Mouse (Mus musculus) limb, embryonic 12.5 days (tissue): ENCODE measurements at regions not wholly inside any gene's neighbourhood (a gene's known extent, or its start where the extent isn't known, plus 50 kb on each side); places are given as distances from the start of the nearest gene placed in this dataset.

ENCODE experiments used
- ATAC-seq: fragments of 200-750 bp; cut with Nextera tagmentation; 2 replicates; pipeline ENCODE4 v1.8.0; 2017; ENCODE audit warnings: low read depth, moderate TSS enrichment; ENCODE audit not compliant: insufficient number of reproducible peaks, insufficient read depth, low FRiP score, low TSS enrichment
- H3K27ac ChIP-seq: fragments of 300-500 bp; sonication (generic); 2 replicates; pipeline ENCODE4 v1.5.1; 2016; ENCODE audit warnings: mild to moderate bottlenecking, moderate library complexity
- H3K27me3 ChIP-seq: fragments of 300-500 bp; sonication (generic); 2 replicates; pipeline ENCODE4 v1.6.1; 2016; ENCODE audit warnings: mild to moderate bottlenecking, moderate library complexity
- H3K36me3 ChIP-seq: fragments of 300-500 bp; sonication (generic); 2 replicates; pipeline ENCODE4 v1.6.1; 2016; ENCODE audit warnings: mild to moderate bottlenecking, moderate library complexity
- H3K4me1 ChIP-seq: fragments of 300-500 bp; sonication (generic); replicated peaks from 2 replicates; pipeline ENCODE4 v1.6.1; 2016
- H3K4me2 ChIP-seq: fragments of 300-500 bp; sonication (generic); 2 replicates; pipeline ENCODE4 v1.6.1; 2016; ENCODE audit warnings: mild to moderate bottlenecking, moderate library complexity
- H3K4me3 ChIP-seq: fragments of 300-500 bp; sonication (generic); replicated peaks from 2 replicates; pipeline ENCODE4 v1.5.1; 2016; ENCODE audit warnings: mild to moderate bottlenecking
- H3K9ac ChIP-seq: fragments of 300-500 bp; sonication (generic); replicated peaks from 2 replicates; pipeline ENCODE4 v1.6.1; 2016; ENCODE audit warnings: mild to moderate bottlenecking, moderate library complexity
- H3K9me3 ChIP-seq: fragments of 300-500 bp; sonication (generic); 2 replicates; pipeline ENCODE4 v1.6.1; 2016; ENCODE audit warnings: mild to moderate bottlenecking, moderate library complexity
- WGBS: fragments of 180-500 bp; shearing (Covaris S2); methylation state at CpG from one replicate; pipeline ENCODE4 v1.1.7; 2016; 5-methylcytosine and 5-hydroxymethylcytosine counted together

DNA sequence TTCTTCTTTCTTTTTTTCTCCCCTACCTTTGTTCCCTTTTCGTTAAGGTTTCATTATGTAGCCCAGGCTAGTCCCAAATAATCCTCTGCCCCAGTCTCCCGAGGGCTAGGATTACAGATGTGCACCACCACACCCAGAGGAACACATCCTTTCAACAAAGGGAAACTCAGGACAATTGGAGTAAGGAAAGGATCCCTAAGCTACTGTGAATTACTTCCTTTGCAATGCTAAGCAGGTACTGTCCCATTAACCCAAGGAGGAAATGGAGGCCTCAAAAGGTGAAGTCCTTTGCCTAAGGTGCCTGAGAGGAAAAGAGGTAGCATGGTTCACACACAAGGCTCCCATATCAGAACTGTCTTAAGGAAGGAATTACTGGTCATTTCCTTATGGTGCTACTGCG lies 157.2 kb downstream of the En1 start:
- 76% methylated on average over 3 of the region's 3 CpGs for WGBS
- ATAC-seq = no peak
- H3K27me3 ChIP-seq = peaks cover 10% of the 10 kb centered on the region; the same call in 1 of the 2 replicates
- no peak overlapping the region for H3K4me2 ChIP-seq
- H3K27ac ChIP-seq = no peak overlapping the region
- no peaks in the 10 kb centered on the region for H3K36me3 ChIP-seq
- H3K9ac ChIP-seq = no peak overlapping the region
- H3K9me3 ChIP-seq = no peaks in the 10 kb centered on the region
- no peak overlapping the region for H3K4me3 ChIP-seq
- H3K4me1 ChIP-seq = peaks cover 38% of the 10 kb centered on the region

DNA sequence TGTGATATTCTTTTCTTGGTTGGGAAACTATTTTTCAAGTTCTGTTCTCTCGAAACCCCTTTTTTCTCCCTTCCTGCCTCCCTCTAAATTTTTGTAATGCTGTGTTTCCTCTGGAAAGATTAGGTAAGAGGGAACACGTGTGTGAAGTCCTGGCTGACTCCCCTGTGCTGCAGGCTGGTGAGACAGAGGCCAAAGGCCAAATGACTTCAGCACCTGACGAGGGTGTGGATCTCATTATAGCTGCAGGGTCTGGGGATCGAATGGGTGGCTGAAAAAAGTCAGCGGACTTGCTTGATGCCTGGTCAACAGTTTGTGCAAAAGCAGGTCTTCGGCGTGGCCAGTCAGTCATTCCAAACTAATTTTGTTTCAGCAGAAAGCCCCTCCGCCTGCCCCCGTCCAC lies 159.1 kb downstream of the En1 start:
- ATAC-seq = 0 out of 2 replicates have a peak, but pooled peaks have one; percentile 29
- Histone ChIP-seq H3K27me3 (peaks cover 10% of the 10 kb centered on the region; the same call in 1 of the 2 replicates), H3K27ac (peak overlapping the region; percentile 62; the same call in 1 of the 2 replicates), H3K4me3 (no peak overlapping the region), H3K4me2 (no peak overlapping the region), H3K9me3 (no peaks in the 10 kb centered on the region), H3K9ac (no peak overlapping the region), H3K4me1 (peaks cover 38% of the 10 kb centered on the region), H3K36me3 (no peaks in the 10 kb centered on the region)
- WGBS = 13% methylated on average over 9 of the region's 9 CpGs

DNA sequence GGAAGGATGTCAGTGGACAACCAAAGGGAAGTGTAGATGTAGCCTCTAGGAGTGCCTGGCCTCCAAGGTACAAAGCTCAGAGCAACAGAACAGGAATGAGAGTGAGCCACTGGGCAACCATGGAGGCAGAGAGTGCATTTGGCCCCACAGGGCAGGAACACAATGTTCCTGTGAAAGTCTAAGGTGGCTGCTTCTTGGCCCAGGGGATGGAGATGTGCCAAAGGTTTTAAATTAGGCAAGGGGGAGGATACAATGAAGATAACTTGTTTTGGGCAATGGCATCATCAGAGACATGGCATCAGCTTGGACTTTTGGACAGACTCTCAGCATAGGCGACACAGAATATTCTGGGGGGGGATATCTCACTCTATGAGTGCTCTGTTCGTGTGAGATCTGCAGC lies 160.3 kb downstream of the En1 start:
- no peak overlapping the region for H3K27ac ChIP-seq
- no peak for ATAC-seq
- WGBS = 88% methylated on average over 2 of the region's 2 CpGs
- peaks cover 37% of the 10 kb centered on the region for H3K4me1 ChIP-seq
- peaks cover 10% of the 10 kb centered on the region; the same call in 1 of the 2 replicates for H3K27me3 ChIP-seq
- no peak overlapping the region for H3K4me3 ChIP-seq
- no peaks in the 10 kb centered on the region for H3K9me3 ChIP-seq
- no peak overlapping the region for H3K9ac ChIP-seq
- H3K36me3 ChIP-seq = no peaks in the 10 kb centered on the region
- H3K4me2 ChIP-seq = no peak overlapping the region

DNA sequence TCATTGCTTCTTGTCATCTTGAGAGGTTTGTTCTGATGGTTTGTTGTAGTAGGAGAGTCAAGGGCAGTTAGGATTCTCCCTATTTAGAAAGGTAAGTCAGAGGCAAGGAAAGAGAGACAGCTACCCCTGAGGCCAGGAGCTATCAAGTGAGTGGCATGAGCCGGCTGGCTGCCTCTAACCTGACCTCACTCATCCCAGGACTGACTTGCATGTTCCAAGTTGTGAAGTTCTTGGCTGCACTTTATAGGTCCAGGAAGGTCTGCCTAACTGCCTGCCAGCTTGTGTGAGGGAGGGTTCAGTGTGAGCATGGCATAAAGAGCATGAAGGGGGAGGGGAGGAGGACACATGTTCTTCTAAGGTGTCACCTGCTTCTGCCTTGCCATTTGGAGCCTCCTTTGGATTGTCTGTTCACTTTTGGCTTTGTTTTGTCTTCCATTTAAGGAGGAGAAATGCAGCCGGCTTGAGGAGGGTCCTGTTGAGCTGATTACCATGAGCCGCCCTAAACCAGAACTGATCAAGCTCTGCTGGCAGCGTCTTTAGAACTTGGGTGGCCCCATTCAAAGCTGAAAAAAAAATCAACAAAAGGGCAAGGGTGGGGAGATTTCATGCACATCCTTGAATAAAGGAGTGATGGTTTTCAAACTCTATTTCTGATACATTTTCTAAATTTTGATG lies 160.8 kb downstream of the En1 start:
- 64% methylated on average over 4 of the region's 4 CpGs for WGBS
- Histone ChIP-seq H3K27ac (no peak overlapping the region), H3K9ac (no peak overlapping the region), H3K4me2 (no peak overlapping the region), H3K9me3 (no peaks in the 10 kb centered on the region), H3K4me1 (peaks cover 32% of the 10 kb centered on the region), H3K36me3 (no peaks in the 10 kb centered on the region), H3K27me3 (peaks cover 10% of the 10 kb centered on the region; the same call in 1 of the 2 replicates), H3K4me3 (no peak overlapping the region)
- no peak for ATAC-seq

DNA sequence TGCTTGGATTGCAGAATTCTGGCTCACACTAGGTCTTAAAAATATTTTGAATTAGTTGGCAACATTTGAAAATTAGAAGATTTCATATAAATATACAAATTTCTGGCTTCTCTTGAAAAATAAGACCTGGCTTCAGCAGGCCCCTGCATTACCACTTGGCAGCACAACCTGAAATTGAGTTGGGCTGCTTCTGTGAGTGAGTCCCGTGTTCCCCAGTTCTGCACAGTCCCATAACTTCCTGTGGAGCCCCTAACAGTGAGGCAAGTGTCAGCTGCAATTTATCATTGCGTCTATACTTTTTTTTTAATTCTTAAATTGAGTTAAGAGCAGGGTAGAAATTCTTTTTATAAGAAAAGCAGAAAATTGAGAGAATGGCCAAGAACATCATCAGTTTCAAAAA lies 164.8 kb downstream of the En1 start:
- Histone ChIP-seq H3K27ac (no peak overlapping the region), H3K9ac (no peak overlapping the region), H3K36me3 (no peaks in the 10 kb centered on the region), H3K27me3 (peaks cover 4% of the 10 kb centered on the region; the same call in 1 of the 2 replicates), H3K4me3 (no peak overlapping the region), H3K4me2 (no peak overlapping the region), H3K4me1 (peaks cover 17% of the 10 kb centered on the region), H3K9me3 (no peaks in the 10 kb centered on the region)
- ATAC-seq = no peak
- 68% methylated on average over 2 of the region's 2 CpGs for WGBS

DNA sequence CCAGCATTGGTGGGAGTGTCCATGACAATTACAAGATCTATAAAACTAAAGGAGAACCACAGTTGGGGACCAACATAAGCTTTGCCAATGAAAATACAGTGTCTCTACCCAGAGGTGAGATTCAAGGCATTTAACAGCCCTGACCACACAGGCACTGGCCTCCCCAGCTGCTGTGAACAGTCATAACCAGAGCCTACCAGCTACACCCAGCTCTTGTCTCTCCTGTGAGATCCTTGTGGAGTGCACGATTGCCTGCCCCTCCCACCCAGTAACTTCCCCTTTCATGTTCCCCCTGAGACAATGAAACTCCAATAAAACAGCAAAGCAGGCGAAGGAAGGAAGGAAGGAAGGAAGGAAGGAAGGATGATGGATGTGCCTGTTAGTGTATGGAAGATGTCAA lies 169.1 kb downstream of the En1 start:
- peak; percentile 56; the same call in 1 of the 2 replicates for ATAC-seq
- Histone ChIP-seq H3K9me3 (no peaks in the 10 kb centered on the region), H3K4me1 (peaks cover 10% of the 10 kb centered on the region), H3K27ac (no peak overlapping the region), H3K9ac (no peak overlapping the region), H3K4me3 (no peak overlapping the region), H3K36me3 (no peaks in the 10 kb centered on the region), H3K27me3 (no peaks in the 10 kb centered on the region), H3K4me2 (no peak overlapping the region)
- 10% methylated on average over 2 of the region's 2 CpGs for WGBS

DNA sequence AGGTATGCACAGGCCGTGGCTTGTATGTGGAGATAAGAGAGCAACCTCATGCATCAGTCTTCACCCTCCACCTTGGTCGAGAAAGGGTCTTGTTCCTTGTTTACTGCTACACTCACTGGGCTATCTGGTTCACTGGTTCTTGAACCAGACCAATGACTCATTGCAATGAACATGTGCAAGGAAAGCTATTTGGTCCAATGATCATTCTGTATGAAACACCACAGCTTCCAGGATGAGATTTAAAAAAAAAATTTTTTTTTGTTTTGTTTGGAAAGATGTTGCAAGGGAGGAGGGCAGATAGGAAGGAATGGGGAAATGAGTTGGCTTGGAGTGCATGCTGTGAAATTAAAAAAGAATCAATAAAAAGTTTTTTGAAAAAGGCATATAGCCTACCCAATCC lies 174.7 kb downstream of the En1 start:
- Histone ChIP-seq H3K27ac (no peak overlapping the region), H3K4me3 (no peak overlapping the region), H3K4me2 (no peak overlapping the region), H3K9me3 (no peaks in the 10 kb centered on the region), H3K4me1 (no peaks in the 10 kb centered on the region), H3K27me3 (no peaks in the 10 kb centered on the region), H3K9ac (no peak overlapping the region), H3K36me3 (no peaks in the 10 kb centered on the region)
- 77% methylated on average over 2 of the region's 2 CpGs for WGBS
- no peak for ATAC-seq

DNA sequence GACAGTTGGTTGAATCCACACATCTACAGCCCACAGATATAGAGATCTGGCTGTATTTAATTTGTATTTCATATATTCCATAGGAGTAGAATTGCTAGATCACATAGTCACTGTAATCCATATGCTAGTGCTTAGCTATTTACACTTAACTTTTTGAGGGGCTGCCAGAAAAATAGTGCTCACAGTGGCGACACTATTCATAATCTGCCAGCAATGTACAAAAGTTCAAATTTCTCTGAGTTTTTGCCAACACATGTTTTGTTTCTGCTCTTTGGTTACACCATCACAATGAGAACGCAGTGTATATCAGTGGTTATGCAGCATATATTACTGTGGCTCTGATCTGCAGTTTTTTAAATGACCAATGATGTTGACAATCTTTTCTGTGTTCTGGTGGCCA lies 175.2 kb downstream of the En1 start:
- ATAC-seq = no peak
- Histone ChIP-seq H3K9me3 (no peaks in the 10 kb centered on the region), H3K4me1 (no peaks in the 10 kb centered on the region), H3K36me3 (no peaks in the 10 kb centered on the region), H3K4me3 (no peak overlapping the region), H3K4me2 (no peak overlapping the region), H3K27ac (no peak overlapping the region), H3K27me3 (no peaks in the 10 kb centered on the region), H3K9ac (no peak overlapping the region)
- WGBS = 90% methylated on average over 2 of the region's 2 CpGs

DNA sequence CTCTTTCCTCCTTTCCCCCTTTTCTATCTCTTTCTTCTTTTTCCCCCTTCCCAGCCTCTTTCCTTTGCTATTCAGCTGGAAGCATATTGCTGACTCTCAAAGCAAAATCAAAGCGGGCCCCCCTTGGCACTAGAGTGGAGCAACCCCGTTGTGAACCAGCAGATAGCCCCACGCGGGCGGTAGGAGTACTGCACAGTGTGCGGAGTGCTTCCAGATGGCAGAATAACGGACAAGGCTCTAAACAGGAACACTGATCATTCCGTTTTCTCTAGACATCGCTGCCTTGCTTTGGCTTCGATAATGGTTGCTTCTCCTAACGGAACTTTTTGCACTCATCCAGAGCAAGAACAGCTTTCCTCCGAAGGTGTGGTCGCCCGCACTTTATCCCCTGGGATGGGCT lies 193.0 kb downstream of the En1 start:
- 0 out of 2 replicates have a peak, but pooled peaks cover 8% of the 10 kb centered on the region for H3K4me1 ChIP-seq
- no peak overlapping the region for H3K27ac ChIP-seq
- H3K9ac ChIP-seq = no peak overlapping the region
- no peak overlapping the region for H3K4me3 ChIP-seq
- WGBS = 52% methylated on average over 14 of the region's 14 CpGs
- H3K4me2 ChIP-seq = no peak overlapping the region
- H3K27me3 ChIP-seq = no peaks in the 10 kb centered on the region; the same call in 1 of the 2 replicates
- H3K9me3 ChIP-seq = no peaks in the 10 kb centered on the region
- no peaks in the 10 kb centered on the region for H3K36me3 ChIP-seq
- no peak for ATAC-seq

DNA sequence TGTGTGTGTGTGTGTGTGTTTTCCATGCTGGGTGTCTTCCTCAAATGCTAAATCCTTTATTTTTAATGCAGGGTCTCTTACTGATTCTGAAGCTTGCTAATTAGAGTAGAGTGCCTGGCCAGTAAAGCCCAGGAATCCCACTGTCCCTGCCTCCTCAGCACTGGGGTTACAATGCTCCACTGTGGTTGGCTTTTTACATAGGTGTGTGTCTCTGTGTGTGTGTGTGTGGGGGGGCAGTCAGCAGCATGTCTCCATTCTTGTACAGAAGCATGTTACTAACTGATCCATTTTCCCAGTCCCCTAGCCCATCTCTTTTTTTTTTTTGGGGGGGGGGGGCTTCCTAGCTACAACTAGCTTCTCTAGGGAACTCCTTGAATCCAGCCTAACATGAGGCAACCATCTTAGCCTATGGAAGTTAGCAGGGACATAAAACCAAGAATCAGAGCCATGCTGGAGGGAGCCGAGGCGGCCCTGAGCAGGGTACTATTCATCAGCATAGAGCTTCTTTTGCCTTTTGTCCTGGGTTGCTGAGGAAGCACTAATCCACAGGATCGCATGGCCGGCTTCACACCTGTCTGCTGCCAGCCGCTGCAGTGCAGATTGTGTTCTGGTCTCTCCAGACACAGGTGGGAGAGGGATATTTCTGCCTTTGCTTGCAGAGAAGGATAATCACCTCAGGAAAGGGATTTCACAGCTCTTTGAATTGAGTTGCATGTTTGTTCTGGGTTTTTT lies 199.2 kb downstream of the En1 start:
- 40% methylated on average over 5 of the region's 5 CpGs for WGBS

DNA sequence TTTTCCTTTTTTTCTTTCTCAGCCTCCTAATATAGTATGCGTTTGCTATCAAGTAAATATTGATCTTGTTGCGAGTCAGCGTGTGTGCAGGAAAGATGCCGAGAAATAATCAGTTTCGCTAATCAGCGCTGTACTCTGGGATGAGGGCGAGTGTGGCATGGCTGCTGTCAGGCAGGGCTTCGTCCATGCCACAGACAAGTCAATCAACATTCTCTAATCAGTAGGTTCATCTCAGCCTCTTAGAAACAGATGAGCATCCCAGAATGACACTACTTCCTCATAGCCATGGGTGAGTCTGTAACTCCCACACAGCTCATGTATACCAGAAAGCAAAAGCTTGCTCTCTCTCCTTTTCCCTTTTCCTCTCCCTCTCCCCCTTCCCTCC lies 199.8 kb downstream of the En1 start:
- Histone ChIP-seq H3K9ac (no peak overlapping the region), H3K36me3 (no peaks in the 10 kb centered on the region), H3K4me2 (no peak overlapping the region), H3K27ac (no peak overlapping the region), H3K4me1 (no peaks in the 10 kb centered on the region), H3K9me3 (no peaks in the 10 kb centered on the region), H3K27me3 (no peaks in the 10 kb centered on the region; the same call in 1 of the 2 replicates), H3K4me3 (no peak overlapping the region)
- 78% methylated on average over 8 of the region's 8 CpGs for WGBS
- ATAC-seq = no peak

More for the DNA sequence above, 199.2 kb downstream of the En1 start:
- H3K27me3 ChIP-seq = no peaks in the 10 kb centered on the region; the same call in 1 of the 2 replicates
- no peaks in the 10 kb centered on the region for H3K36me3 ChIP-seq
- no peak for ATAC-seq
- no peak overlapping the region for H3K27ac ChIP-seq
- no peak overlapping the region for H3K4me3 ChIP-seq
- H3K9me3 ChIP-seq = no peaks in the 10 kb centered on the region
- no peak overlapping the region for H3K4me2 ChIP-seq
- H3K4me1 ChIP-seq = no peaks in the 10 kb centered on the region
- H3K9ac ChIP-seq = no peak overlapping the region
